Mouse (Mus musculus) layer of hippocampus, adult 9-11 months (tissue): ENCODE measurements around the gene Cdc42ep4.

Source experiments
- DNase-seq: peaks from one replicate; pipeline ENCODE4 v3.0.0; 2022

Gene Cdc42ep4

DNA sequence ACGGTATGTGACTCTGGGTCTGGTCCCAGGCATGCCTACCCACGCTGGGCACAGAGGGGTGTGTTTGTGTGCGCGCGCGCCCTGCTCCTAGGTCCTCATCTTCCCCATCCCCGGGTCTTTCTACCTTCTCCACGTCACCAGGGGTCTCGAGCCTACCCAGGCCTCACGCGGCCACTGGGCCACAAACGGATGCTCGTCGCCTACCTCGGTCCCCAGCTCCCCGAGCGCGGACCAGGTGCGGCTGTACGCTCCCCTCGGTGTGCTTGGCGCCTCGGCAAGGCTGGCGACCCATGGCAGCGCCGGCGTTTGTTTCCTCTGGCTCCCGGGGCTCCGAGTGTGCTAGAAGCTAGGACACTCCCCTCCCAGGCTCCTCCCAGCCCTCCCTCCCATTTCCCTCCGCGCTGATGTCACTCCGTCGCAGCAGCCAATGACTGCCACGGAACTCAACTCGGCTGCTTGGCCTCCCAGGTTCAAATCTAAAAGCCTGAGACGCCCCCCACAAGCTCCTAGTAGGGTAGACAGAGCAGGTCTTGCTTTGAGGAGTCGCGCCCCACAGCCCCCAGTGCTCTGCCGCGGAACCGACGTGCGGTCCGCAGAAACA lies at the start of gene Cdc42ep4:
Cdc42ep4 (minus strand) TSS at position 398 of the 601 bp plus-strand sequence.
- DNase-seq, result peak; percentile 82

- DNase-seq, result no peak
These were observed 48.3 kb upstream of the Cdc42ep4 start for GRCm38 (mm10) chr11:113800026-113800425.

GRCm38 (mm10) chr11:113799041-113799447 lies 47.4 kb upstream of the Cdc42ep4 start:
- no peak for DNase-seq

GRCm38 (mm10) chr11:113798011-113798410 lies 46.3 kb upstream of the Cdc42ep4 start:
- DNase-seq, result peak; percentile 87

DNA sequence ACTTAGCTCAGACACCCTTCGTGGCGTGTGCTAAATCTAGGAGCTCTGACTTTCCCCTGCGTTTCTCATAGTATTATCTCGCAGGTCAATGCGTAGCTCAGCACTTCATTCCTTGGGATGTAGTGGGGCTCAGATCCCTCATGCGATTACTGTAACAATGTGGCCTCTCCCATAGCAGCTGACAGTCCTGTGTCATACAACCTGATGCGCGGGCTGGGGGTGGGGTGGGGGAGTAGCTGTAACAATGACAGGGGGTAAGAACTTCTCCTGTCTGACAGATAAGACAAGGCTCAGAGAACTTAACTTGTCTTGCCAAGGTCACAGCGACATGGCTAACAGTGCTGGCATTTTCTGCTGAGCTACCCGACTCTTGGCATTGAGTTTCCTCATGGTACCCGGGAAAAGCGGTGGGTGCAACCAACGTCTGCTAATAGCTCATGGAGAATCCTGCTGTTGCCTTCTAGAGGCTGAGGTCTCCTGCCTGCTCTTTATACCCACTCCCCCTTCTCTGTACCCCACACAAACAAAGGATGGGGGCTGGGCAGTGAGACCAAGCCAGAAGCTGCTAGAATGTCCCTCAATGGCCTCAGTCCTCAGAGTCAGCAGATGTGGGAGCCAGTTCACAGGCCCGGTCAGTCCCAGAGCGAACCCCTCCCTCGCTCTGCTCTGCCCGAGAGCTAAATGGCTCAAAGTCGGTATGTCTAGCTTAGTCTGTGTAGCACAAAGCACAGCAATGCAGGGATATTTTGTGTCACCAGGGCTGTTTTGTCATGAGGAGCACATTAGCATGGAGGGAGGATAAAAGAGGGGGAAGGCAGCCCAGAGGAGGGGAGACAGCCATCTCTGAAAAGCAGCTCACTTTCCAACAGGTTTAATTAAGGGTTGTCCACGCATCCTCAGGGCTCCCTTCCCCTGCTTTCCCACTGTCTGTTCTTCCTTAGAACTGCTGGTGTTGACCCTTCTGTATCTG lies 45.6 kb upstream of the Cdc42ep4 start:
- DNase-seq, result no peak

GRCm38 (mm10) chr11:113795846-113796245 lies 44.2 kb upstream of the Cdc42ep4 start:
- no peak for DNase-seq

DNA sequence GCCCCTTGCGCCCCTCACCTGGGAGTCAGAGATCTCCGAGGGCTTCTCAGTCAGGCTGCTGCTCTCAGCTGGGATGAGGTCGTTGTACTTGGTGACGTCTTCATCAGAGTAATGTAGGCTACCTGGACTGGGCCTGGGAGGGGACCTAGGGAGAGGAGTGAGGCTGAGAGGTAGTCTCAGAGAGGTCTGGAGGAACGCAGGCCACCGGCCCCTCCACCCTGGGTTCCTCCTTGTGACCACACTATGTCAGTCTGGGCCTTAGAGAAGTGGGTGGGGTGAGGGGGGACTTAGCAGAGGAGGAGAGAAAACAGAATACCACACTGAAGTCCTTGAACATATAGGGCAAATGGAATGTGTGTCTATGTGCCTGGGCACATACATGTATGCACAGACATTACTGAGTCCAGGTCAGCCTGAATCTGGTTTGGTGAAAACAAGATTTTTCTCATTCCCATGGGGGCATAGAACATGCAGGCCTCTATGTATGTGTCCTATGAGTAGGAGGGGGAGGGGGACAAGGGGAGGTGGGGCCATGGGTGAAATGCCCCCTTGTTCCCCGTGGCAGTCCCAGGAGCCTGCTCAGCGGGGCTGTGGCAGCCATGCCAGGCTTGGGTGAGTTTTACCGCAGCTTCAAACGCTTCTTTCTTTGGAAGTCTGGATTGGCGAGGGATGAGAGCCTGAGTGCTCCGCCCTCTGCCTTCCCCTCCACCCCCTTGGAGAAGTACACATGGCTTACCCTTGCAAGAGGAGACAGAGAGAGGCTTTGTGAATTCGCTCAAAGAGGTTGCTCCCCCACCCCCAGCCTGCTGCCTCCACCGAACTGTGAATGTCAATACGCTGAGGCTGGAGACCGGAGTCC lies 39.9 kb upstream of the Cdc42ep4 start:
- peak; percentile 75 for DNase-seq

GRCm38 (mm10) chr11:113789101-113789500 lies 37.4 kb upstream of the Cdc42ep4 start:
- no peak for DNase-seq

GRCm38 (mm10) chr11:113788183-113788789 lies 36.6 kb upstream of the Cdc42ep4 start:
- no peak for DNase-seq

DNA sequence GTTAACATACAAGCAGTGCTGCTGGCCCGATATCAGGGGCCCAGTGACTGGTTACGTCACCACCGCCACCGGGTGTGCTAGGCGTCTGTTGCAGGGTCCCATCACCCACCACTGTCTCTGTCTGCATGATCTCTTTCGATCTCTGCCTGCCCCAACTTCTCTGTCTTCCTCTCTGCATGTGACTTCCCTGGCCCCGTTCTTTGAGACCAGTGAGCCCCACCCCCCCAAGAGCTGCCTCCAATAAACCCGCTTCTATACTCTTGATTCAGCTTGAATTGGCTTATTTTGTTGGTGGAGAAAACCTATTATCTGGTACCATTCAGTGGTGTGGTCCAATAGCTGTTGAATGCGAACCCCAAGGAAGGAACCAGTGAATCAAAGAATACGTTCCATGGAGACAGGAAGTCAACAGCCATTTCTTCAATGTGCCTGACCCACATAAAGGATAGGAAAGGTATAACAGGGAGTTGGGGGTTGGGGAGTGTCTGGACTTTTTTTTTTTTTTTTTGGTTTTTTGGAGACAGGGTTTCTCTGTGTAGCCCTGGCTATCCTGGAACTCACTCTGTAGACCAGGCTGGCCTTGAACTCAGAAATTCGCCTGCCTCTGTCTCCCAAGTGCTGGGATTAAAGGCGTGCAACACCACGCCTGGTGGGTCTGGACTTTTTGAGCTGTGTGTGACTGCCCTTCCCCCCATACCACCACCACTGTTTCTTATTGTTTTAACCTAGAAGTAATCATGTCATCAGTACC lies 35.9 kb upstream of the Cdc42ep4 start:
- no peak for DNase-seq

- DNase-seq, result no peak
These were observed 35.3 kb upstream of the Cdc42ep4 start for GRCm38 (mm10) chr11:113787009-113787408.

DNA sequence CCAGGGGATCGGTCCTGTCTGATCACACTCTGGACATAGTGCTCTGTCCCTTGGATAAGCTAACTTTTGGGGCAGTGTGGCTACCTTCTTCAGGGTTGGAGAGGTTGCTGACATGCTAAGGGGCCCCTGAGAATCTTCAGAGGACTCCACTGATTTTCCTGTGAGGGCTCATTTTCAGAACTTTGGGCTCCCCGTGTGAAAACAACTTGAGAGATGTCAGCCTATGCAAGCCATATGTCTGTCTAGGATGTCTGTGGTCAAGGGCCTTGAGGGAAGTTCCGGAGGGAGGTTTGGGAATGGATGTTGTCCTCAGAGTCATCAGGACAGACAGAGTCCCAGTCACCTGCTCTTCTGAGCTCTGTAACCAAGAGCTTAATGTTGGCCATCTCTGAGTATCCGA lies 34.7 kb upstream of the Cdc42ep4 start:
- DNase-seq, result no peak

- peak; percentile 69 for DNase-seq
These were observed 33.9 kb upstream of the Cdc42ep4 start for GRCm38 (mm10) chr11:113785406-113786171.

DNA sequence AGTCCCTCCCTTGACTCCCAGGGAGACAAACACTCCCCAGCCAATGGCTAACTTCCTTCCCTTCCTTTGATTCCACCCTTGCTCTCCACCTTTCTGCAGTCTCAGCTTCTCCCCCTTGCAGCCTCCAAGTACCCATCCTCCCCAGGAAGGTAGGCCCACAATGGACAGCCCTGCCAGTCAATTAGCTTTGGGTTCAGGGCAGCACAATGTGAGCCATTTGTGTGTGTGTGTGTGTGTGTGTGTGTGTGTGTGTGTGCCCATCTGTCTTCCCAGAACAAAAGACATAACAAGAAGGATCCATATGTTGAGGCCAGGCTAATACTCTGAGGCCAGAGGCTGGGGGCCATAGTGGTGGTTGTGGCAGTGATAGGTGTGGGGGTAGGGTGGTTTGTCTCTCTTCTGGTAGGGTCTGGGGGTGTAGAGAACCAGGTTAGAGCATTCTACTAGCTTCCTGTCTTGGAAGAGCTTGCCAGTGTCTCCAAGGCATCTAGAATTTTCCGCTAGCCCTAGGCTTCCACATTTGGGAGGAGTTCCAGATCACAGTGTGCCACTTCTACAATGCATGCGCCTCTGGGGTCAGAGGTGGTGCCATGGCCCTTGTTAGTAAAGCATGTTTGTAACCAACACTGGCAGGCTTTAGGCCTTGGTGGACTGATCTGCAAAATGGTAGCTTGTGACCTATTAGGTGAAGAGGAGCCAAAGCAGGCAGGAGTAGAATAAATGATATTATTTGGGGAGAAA lies 33.1 kb upstream of the Cdc42ep4 start:
- DNase-seq, result no peak

DNA sequence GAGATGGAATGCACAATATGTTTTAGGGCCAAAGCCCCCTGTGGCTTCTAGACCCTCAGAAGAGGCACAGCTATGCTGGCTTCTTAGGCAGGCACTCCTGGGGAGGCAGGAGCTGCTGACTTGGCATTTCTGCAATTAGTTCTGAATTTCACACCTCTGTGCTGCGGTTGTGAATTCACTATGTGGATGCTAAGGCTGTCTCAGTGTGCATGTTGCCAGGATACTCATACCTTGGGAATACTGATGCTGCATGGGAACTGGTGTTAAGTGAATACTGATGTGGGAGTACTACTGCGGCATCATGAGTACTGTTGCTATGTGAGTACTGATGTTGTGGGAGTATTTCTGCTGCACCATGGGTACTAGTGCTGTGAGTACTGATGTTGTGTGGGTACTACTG lies 30.8 kb upstream of the Cdc42ep4 start:
- no peak for DNase-seq

- DNase-seq, result no peak
These were observed 30.3 kb upstream of the Cdc42ep4 start for GRCm38 (mm10) chr11:113782006-113782405.

DNA sequence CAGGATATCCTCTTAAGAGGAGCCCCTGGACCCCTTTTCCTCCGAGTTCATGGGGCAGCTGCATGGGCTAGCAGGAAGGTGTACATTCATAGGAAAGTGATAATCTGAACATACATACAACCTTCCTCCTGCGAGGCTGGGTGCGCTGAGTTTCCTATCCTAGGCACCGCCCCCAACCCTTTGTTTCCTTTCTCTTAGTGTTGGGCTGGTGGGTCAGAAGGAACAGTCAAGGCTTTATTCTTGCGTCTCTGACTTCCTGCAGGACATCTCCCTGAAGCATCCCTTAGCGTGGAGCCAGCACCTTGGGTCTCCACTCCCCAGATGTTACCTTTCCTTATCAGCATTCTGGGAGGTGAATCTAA lies 28.0 kb upstream of the Cdc42ep4 start:
- DNase-seq, result no peak

DNA sequence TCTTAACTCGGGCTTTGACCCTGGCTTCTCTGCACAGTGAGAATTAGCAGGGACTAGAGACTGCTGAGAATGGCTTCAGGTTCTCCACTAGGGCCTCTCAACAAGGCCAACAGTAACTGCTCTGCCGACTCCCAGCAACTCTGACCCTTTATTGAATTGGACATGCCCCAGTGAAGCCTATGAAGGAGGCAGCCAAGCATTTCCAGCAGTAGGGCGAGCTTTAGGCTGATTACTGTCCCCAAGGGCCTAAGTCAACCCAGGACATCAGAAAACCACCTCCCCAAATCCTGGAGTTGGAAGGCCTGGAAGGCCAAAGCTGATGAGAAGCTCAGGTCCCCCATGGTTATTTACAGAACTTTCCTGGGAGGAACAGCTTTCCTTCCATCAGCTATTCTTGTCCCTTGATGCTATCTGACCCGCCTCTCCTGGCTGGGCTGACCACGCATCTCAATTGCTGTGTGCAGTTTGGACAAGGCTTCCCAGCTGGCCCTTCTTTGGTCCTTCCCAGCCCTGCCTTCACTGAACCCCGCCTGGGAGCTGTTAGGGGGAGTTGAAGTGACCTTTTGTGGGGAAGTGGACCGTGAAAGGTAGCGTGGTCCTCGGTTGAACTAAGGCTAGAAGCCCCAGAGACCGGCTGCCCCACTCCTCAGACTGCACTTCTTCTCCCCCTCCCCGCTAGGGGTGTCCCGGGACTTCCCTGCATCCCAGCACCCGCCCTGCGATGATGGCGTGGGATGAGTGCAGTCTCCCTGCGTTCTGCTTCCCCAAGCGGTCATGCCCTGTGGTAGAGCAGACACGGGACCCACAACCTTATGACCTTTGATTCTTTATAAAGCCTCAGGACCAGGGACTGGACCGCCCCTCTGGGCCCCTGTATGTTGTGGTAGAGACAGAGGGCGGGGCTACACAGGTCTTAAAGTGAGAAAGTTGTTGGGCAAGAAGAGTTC lies 27.3 kb upstream of the Cdc42ep4 start:
- DNase-seq, result no peak

GRCm38 (mm10) chr11:113777878-113778464 lies 26.3 kb upstream of the Cdc42ep4 start:
- DNase-seq, result no peak
